8 mouse cellular contexts compared by ENCODE assay signal in the genomic region with DNA sequence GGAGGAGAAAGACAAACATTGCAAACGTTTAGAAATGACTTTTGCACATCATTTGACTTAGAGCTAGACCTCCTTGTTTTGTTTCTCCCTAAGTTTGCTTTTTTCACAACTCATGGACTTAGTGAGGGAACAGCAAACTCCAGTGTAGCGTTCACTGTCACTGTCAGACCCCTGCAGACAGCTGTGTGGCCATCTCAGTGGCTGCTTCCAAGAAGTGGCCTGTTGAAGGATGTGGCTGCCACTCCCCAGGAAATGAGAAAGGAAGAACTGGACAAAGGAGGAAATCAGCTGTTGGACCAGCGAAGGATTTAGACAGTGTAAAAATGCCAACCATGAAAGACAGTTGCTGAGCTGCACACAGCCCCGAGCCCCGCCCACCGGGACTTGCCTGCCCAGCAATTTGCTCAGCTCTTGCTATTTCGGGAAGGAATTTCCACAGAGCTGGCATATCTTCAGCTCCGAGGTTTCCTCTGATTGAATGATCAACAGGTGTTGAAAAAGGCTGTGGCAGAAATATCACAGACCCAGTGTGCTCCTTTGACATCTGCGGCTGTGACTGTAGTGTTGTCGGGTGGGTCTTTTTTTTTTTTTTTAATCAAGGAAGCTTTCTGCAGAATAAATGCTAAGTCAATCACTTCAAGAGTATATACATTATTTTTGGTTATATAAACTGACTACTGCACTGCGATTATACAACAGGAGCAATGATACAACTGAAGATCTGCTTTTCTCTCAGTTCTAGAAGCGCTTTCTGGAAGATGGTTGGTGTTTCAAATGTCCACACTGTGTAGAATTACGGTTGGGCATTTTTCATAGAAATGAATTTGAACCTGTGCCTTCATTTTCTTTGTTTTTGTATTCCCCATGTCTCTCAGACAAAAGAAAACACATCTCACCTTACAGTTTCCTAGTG. TPM values are rescaled to one million over a fixed set of nuclear protein-coding genes. Genes with fewer than 3 reads are reported as not detected.
DNase-seq lines count a peak whose midpoint lies in the region; ATAC-seq and TF ChIP-seq lines count a peak whose summit lies in the region.

No protein-coding gene starts in this region.

- H3K4me1 ChIP-seq in midbrain, embryonic 11.5 days (ENCODE audit: control insufficient read depth, insufficient read depth, low read length) = no peaks in the 10 kb centered on the region
- no peaks in the 10 kb centered on the region for H3K4me1 ChIP-seq in midbrain, embryonic 16.5 days (ENCODE audit: control insufficient read depth, insufficient read depth, low read length)
- H3K4me1 ChIP-seq in lung, embryonic 14.5 days (ENCODE audit: insufficient read depth) = 0 out of 2 replicates have a peak, but pooled peaks cover 2% of the 10 kb centered on the region

- H3K9ac ChIP-seq in midbrain, embryonic 11.5 days (ENCODE audit: low read length) = no peak overlapping the region
- no peak overlapping the region for H3K9ac ChIP-seq in midbrain, embryonic 16.5 days (ENCODE audit: low read depth, low read length)
- H3K9ac ChIP-seq in lung, embryonic 14.5 days = no peak overlapping the region; the same call in 1 of the 2 replicates

- ATAC-seq in midbrain, embryonic 11.5 days (ENCODE audit: low FRiP score) = no peak
- no peak for ATAC-seq in midbrain, embryonic 16.5 days
- peak; percentile 87 for ATAC-seq in lung, embryonic 14.5 days (ENCODE audit: insufficient read depth)

- H3K36me3 ChIP-seq in midbrain, embryonic 11.5 days (ENCODE audit: control insufficient read depth, insufficient read depth, low read length) = no peaks in the 10 kb centered on the region
- H3K36me3 ChIP-seq in midbrain, embryonic 16.5 days (ENCODE audit: control insufficient read depth, insufficient read depth, low read length) = no peaks in the 10 kb centered on the region
- H3K36me3 ChIP-seq in lung, embryonic 14.5 days (ENCODE audit: insufficient read depth) = no peaks in the 10 kb centered on the region

- no peaks in the 10 kb centered on the region for H3K9me3 ChIP-seq in midbrain, embryonic 11.5 days (ENCODE audit: control insufficient read depth, low read length)
- no peaks in the 10 kb centered on the region for H3K9me3 ChIP-seq in midbrain, embryonic 16.5 days (replicated peaks; ENCODE audit: control insufficient read depth, low read length, poor library complexity, severe bottlenecking)
- H3K9me3 ChIP-seq in lung, embryonic 14.5 days (ENCODE audit: low read depth, low read length) = no peaks in the 10 kb centered on the region

- peak; percentile 56 for DNase-seq in midbrain, embryonic 11.5 days (ENCODE audit: low spot score, missing footprints)
- DNase-seq in fibroblast of lung, adult 2 months (ENCODE audit: low read depth) = peak; percentile 12
- DNase-seq in heart, postnatal 36 days = peak; percentile 60 to 61
- peak; percentile 83 for DNase-seq in lung, embryonic 14.5 days
- DNase-seq in telencephalon, adult 2 months (ENCODE audit: low read depth, low spot score) = peak; percentile 12
- no peak for DNase-seq in spleen, postnatal 14 days (ENCODE audit: low spot score in 2 of 2)
- DNase-seq in cerebellum, adult 18-20 months = no peak

- H3K27ac ChIP-seq in midbrain, embryonic 11.5 days (ENCODE audit: low read depth, low read length) = no peak overlapping the region
- H3K27ac ChIP-seq in midbrain, embryonic 16.5 days (ENCODE audit: low read length) = no peak overlapping the region
- H3K27ac ChIP-seq in lung, embryonic 14.5 days (ENCODE audit: low read depth) = peak overlapping the region; percentile 65; the same call in 1 of the 2 replicates

- no peak overlapping the region for H3K4me3 ChIP-seq in midbrain, embryonic 11.5 days (ENCODE audit: low read depth, low read length)
- H3K4me3 ChIP-seq in midbrain, embryonic 16.5 days (ENCODE audit: low read depth, low read length) = no peak overlapping the region
- H3K4me3 ChIP-seq in lung, embryonic 14.5 days (ENCODE audit: low read depth, low read length) = no peak overlapping the region

- no peaks in the 10 kb centered on the region for H3K27me3 ChIP-seq in midbrain, embryonic 11.5 days (ENCODE audit: control insufficient read depth, insufficient read depth, low read length)
- H3K27me3 ChIP-seq in midbrain, embryonic 16.5 days (ENCODE audit: control insufficient read depth, insufficient read depth, low read depth, low read length) = no peaks in the 10 kb centered on the region
- H3K27me3 ChIP-seq in lung, embryonic 14.5 days (ENCODE audit: insufficient read depth, low read length) = no peaks in the 10 kb centered on the region

- no peak overlapping the region for H3K4me2 ChIP-seq in midbrain, embryonic 11.5 days
- no peak overlapping the region for H3K4me2 ChIP-seq in midbrain, embryonic 16.5 days (ENCODE audit: low read length)
- H3K4me2 ChIP-seq in lung, embryonic 14.5 days = peak overlapping the region; percentile 45

- 79% methylated on average over 13 of the region's 13 CpGs for WGBS in midbrain, embryonic 11.5 days
- 80% methylated on average over 13 of the region's 13 CpGs for WGBS in midbrain, embryonic 16.5 days
- 37% methylated on average over 13 of the region's 13 CpGs for WGBS in lung, embryonic 14.5 days

- intact Hi-C loops in heart, postnatal 36 days (cut with DNase I) = loop anchor here (5.0 kb wide), 1 partner anchor 79 kb away; no protein-coding TSS in a partner anchor

- TF ChIP-seq CTCF in lung, embryonic 14.5 days (IDR thresholded peaks at IDR 0.05; ENCODE audit: low read depth) = no peak

RNA-seq across cellular contexts. Expression of gene Palld, which starts 6.1 kb away (rescaled TPM):
- 38.5 and 40.4 TPM in 2 replicates for polyA plus RNA-seq in midbrain, embryonic 11.5 days (2014; fragmentation: Nextera tagmentation; extraction: Ambion mirVana)
- polyA plus RNA-seq in midbrain, embryonic 16.5 days (2015; fragmentation: Nextera tagmentation; extraction: Ambion mirVana) = 15.4 and 15.5 TPM in 2 replicates
- 100 to 1,000 TPM; 211 to 235 TPM for total RNA-seq in heart, postnatal 36 days (2021)
- polyA plus RNA-seq in lung, embryonic 14.5 days (2014; fragmentation: Nextera tagmentation; extraction: Ambion mirVana) = 79.4 and 85.0 TPM in 2 replicates

RNA-seq across cellular contexts. Expression of gene Ddx60, which starts 19.3 kb away (rescaled TPM):
- polyA plus RNA-seq in midbrain, embryonic 11.5 days (2014; fragmentation: Nextera tagmentation; extraction: Ambion mirVana) = 0.25 and 0.45 TPM in 2 replicates
- polyA plus RNA-seq in midbrain, embryonic 16.5 days (2015; fragmentation: Nextera tagmentation; extraction: Ambion mirVana) = 0.17 and 0.34 TPM in 2 replicates
- 1 to 10 TPM; 1.3 to 3.1 TPM for total RNA-seq in heart, postnatal 36 days (2021)
- 0.63 and 0.84 TPM in 2 replicates for polyA plus RNA-seq in lung, embryonic 14.5 days (2014; fragmentation: Nextera tagmentation; extraction: Ambion mirVana)

Comparison
In these comparisons a context has a peak if more than half of its experiments do, and no peak if none do; other contexts are left out.
1. DNase-seq: peak in midbrain, embryonic 11.5 days (single experiment), fibroblast of lung, adult 2 months (single experiment), heart, postnatal 36 days (2 of 2), lung, embryonic 14.5 days (single experiment) and telencephalon, adult 2 months (single experiment); none in spleen, postnatal 14 days (0 of 2) and cerebellum, adult 18-20 months (0 of 2).